Mouse (Mus musculus): Measurements from ENCODE around the gene Nsf.

DNA sequence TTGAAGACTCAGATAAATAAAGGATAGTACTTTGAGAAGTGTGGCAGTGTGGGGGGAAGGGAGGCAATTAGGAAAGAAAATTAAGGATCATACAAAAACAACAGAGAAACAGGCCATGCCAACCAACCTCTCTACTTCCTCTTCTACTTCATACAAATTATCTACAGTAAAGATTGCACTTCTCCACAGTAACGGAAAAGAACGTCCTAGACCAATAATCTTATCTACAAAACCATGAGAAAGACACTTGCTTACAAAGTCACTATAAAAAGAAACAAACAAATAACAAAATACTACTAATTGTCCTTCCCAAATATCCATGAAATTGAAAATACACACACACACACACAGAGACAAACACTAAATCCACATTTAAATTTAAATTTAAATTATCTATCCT, 29.9 kb downstream of the Nsf start:
- TF ChIP-seq CTCF (IDR thresholded peaks at IDR 0.05; ENCODE audit: low read depth, low read length) (no peak), POLR2A (IDR thresholded peaks at IDR 0.05; ENCODE audit: borderline replicate concordance, low read depth, low read length) (no peak)

All from bone marrow macrophage, adult 2 months (primary cell).